Mouse (Mus musculus): ENCODE data around the gene Irf1.
"Not testable (repeated sequence)": the region's sequence is repeated elsewhere in the genome, so short reads cannot be mapped to it uniquely, and the experiment has no call there.

Gene Irf1

GRCm38 (mm10) chr11:53769760-53770124, at the start of gene Irf1:
Irf1 (plus strand) TSS chr11:53770014.
- in situ Hi-C loops (cut with MboI; ENCODE audit: unreplicated experiment in 2 of 2), result no loop called here

GRCm38 (mm10) chr11:53720715-53721114, 49.1 kb upstream of the Irf1 start, which contains the start of gene Il5:
Il5 (plus strand) TSS chr11:53720794.
- in situ Hi-C loops (cut with MboI; ENCODE audit: unreplicated experiment in 2 of 2), result no loop called here

GRCm38 (mm10) chr11:53731457-53731856, 38.4 kb upstream of the Irf1 start:
- in situ Hi-C loops (cut with MboI; ENCODE audit: unreplicated experiment in 2 of 2), result loop anchor here (10.0 to 25.0 kb wide), 3 partner anchors 356 to 1307 kb away; partner anchors contain the start of gene Il3 (in 1 of the 2)

- in situ Hi-C loops (cut with MboI; ENCODE audit: unreplicated experiment in 2 of 2), result loop anchor here (10.0 to 25.0 kb wide), 3 partner anchors 355 to 1307 kb away; partner anchors contain the start of gene Il3 (in 1 of the 2)
These were observed 37.6 kb upstream of the Irf1 start for GRCm38 (mm10) chr11:53732244-53732643.

DNA sequence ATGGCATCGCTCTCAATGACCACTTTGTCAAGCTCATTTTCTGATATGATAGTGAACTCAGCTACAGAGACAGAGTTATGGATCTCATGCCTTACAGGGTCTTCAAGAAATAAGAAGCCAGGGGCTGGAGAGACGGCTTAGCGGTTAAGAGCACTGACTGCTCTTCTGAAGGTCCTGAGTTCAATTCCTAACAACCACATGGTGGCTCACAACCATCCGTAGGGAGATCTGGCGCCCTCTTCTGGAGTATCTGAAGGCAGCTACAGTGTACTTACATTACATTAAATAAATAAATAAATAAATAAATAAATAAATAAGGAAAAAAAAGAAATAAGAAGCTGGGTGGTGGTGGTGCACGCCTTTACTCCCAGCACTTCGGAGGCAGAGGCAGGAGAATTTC, 36.0 kb upstream of the Irf1 start:
- in situ Hi-C loops (cut with MboI; ENCODE audit: unreplicated experiment in 2 of 2), result loop anchor here (10.0 to 25.0 kb wide), 3 partner anchors 353 to 1309 kb away; partner anchors contain the start of gene Il3 (in 1 of the 2)

DNA sequence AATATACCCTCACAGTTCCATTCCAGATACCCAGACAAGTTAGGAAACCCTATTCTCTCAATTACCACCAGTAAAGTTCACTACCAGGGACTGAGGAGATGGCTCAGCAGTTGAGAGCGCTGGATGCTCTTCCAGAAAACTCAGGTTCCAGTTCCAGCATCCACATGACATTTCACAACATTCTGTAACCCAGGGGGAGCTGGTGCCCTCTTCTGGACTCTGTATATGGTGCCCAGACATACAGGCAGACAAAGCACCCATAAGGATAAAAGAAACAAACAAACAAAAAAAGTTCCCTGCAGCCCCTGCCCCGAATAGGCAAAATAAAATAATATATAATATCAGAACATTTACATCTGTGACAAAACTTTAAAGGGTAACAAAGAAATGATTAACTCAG, 35.4 kb upstream of the Irf1 start:
- in situ Hi-C loops (cut with MboI; ENCODE audit: unreplicated experiment in 2 of 2), result loop anchor here (10.0 to 25.0 kb wide), 3 partner anchors 353 to 1310 kb away; partner anchors contain the start of gene Il3 (in 1 of the 2)

- in situ Hi-C loops (cut with MboI; ENCODE audit: unreplicated experiment in 2 of 2), result loop anchor here (5.0 to 25.0 kb wide), 4 partner anchors 268 to 1310 kb away; partner anchors contain the start of gene Il3 (in 1 of the 2)
These were observed 34.7 kb upstream of the Irf1 start for GRCm38 (mm10) chr11:53734970-53735681.

- in situ Hi-C loops (cut with MboI; ENCODE audit: unreplicated experiment in 2 of 2), result loop anchor here (5.0 to 25.0 kb wide), 4 partner anchors 268 to 1311 kb away; partner anchors contain the start of gene Il3 (in 1 of the 2)
These were observed 34.0 kb upstream of the Irf1 start for GRCm38 (mm10) chr11:53735682-53736245.

- in situ Hi-C loops (cut with MboI; ENCODE audit: unreplicated experiment in 2 of 2), result loop anchor here (5.0 to 25.0 kb wide), 4 partner anchors 270 to 1312 kb away; partner anchors contain the start of gene Il3 (in 1 of the 2)
These were observed 32.8 kb upstream of the Irf1 start for GRCm38 (mm10) chr11:53736771-53737572.

DNA sequence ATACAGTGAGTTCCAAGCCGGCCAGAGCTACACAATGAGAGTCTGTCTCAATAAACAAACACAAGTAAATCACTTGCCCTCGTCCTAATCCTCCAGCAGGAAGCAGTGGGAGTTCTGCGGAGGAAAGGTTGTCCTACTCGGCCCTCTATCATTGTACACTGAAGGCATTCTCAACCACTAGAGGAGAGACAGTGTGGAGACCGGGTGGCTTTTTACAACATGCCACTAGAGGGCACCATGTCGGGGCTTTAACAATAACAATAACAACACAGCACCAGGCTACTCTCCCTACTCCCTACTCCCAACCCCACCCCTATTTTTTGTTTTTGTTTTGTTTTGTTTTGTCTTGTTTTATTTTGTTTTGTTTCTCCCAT, 32.3 kb upstream of the Irf1 start:
- in situ Hi-C loops (cut with MboI; ENCODE audit: unreplicated experiment in 2 of 2), result loop anchor here (5.0 to 25.0 kb wide), 4 partner anchors 270 to 1313 kb away; partner anchors contain the start of gene Il3 (in 1 of the 2)

DNA sequence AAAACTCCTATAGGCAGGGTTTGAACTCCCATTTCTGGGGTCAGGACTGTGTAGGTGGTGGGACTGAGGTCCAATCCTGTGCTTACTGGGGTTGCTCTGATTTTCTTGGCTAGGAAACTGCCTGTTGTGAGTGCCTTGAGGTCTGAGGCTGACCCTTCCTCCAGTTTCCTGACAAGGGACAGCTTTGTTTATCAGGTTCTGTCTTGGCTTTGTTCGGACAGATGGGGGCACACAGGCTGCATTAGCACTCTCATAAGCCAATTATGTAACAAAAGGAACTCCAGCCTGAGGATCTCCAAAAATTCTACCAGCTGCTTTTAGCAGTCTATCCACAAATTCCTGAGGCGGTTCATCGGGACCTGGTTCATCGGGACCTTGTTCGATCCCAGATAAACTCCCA, 27.5 kb upstream of the Irf1 start:
- in situ Hi-C loops (cut with MboI; ENCODE audit: unreplicated experiment in 2 of 2), result loop anchor here (25.0 kb wide), 2 partner anchors 345 to 520 kb away; partner anchors contain the start of gene Il3 (in 1 of the 2)

DNA sequence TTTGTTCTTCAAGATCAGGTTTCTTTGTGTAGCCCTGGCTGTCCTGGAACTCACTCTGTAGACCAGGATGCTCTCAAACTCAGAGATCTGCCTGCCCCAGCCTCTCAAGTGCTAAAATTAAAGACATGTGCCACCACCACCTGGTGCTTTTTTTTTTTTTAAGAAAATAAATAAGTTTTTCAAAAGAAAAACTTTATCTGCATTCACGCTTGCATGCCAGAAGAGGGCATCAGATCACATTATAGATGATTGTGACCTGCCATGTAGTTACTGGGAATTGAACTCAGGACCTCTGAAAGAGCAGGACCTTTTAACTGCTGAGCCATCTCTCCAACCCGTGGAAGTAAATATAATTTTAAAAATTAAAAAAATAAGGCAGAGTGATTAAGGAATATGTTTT, 24.6 kb upstream of the Irf1 start:
- in situ Hi-C loops (cut with MboI; ENCODE audit: unreplicated experiment in 2 of 2), result loop anchor here (25.0 kb wide), 2 partner anchors 342 to 517 kb away; partner anchors contain the start of gene Il3 (in 1 of the 2)

DNA sequence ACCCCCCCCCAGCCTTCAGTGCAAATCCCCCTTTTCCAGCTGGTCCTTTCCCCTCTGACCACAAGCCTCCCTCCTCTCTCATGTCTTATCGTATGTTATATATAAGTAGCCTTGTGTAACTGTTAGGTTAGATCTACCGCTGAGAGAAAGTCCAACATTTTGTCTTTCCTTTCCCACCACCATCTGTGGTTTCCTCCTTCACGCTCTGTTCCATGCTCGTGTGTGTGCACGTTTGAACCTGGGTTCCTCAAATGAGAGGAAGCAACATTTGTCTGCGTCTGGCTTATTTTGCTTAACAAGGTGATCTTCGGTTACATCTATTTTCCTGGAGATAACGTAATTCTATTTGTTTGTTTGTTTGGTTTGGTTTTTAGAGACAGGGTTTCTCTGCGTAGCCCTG, 21.8 kb upstream of the Irf1 start:
- in situ Hi-C loops (cut with MboI; ENCODE audit: unreplicated experiment in 2 of 2), result loop anchor here (25.0 kb wide), 2 partner anchors 339 to 514 kb away; partner anchors contain the start of gene Il3 (in 1 of the 2)

DNA sequence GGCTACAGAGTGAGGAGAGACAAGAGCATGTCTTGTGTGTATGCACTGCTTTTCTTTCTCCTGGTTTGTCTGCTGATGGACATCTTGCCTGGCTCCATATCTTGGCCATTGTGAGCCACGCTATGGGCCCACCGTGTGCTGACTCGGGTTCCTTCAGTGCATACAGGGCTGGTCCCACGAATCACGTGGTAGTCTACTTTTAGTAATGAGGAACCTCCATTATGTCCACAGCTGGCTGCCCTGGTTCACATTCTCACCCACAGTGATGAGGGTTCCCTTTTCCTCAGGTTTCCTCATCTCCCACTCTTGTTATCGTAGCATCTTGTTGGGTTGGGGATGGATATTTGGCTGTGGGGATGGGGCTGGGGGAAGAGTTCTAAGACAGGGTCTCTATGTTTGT, 21.2 kb upstream of the Irf1 start:
- in situ Hi-C loops (cut with MboI; ENCODE audit: unreplicated experiment in 2 of 2), result loop anchor here (25.0 kb wide), 2 partner anchors 339 to 514 kb away; partner anchors contain the start of gene Il3 (in 1 of the 2)

- in situ Hi-C loops (cut with MboI; ENCODE audit: unreplicated experiment in 2 of 2), result loop anchor here (25.0 kb wide), 2 partner anchors 338 to 513 kb away; partner anchors contain the start of gene Il3 (in 1 of the 2)
These were observed 20.5 kb upstream of the Irf1 start for GRCm38 (mm10) chr11:53749306-53749705.

- in situ Hi-C loops (cut with MboI; ENCODE audit: unreplicated experiment in 2 of 2), result loop anchor here (25.0 kb wide), 2 partner anchors 337 to 512 kb away; partner anchors contain the start of gene Il3 (in 1 of the 2)
These were observed 20.0 kb upstream of the Irf1 start for GRCm38 (mm10) chr11:53749716-53750352.

- in situ Hi-C loops (cut with MboI; ENCODE audit: unreplicated experiment in 2 of 2), result no loop called here
These were observed 14.7 kb upstream of the Irf1 start for GRCm38 (mm10) chr11:53755011-53755595.

GRCm38 (mm10) chr11:53757612-53758011, 12.2 kb upstream of the Irf1 start:
- in situ Hi-C loops (cut with MboI; ENCODE audit: unreplicated experiment in 2 of 2), result no loop called here

GRCm38 (mm10) chr11:53758033-53758432, 11.8 kb upstream of the Irf1 start:
- in situ Hi-C loops (cut with MboI; ENCODE audit: unreplicated experiment in 2 of 2), result not testable (repeated sequence)

Measured in v-Abl transformed pro-B cells (cell line).